ENCODE assay signal across 11 mouse cellular contexts in genomic region chr9:124100357-124100756, GRCm38 (mm10). TPM values are rescaled to one million over a fixed set of nuclear protein-coding genes. Genes with fewer than 3 reads are reported as not detected.
"Had no signal": no experiment of that assay in that cellular context is flagged by ENCODE, and none has a peak within 500 bp of the region (broad histone marks: within the 10 kb centered on the region; RNA-seq: fewer than 3 reads in every experiment).

No protein-coding gene starts in this region.

- ATAC-seq: midbrain, embryonic 13.5 days had no signal

- H3K4me3 ChIP-seq: layer of hippocampus, adult 2 months; limb, embryonic 13.5 days; midbrain, embryonic 13.5 days; myocyte; neural tube, embryonic 12.5 days had no signal

- H3K4me1 ChIP-seq: limb, embryonic 13.5 days; midbrain, embryonic 13.5 days; neural tube, embryonic 12.5 days had no signal

- H3K9me3 ChIP-seq: limb, embryonic 13.5 days; midbrain, embryonic 13.5 days; neural tube, embryonic 12.5 days had no signal

- DNase-seq: kidney, adult 9 months; kidney, postnatal 36 days; left cerebral cortex, postnatal 4 days; lung, adult 18-20 months; lung, postnatal 36 days; thymus, postnatal 4 days had no signal

- H3K36me3 ChIP-seq: limb, embryonic 13.5 days; midbrain, embryonic 13.5 days; neural tube, embryonic 12.5 days had no signal

- H3K27me3 ChIP-seq: limb, embryonic 13.5 days; midbrain, embryonic 13.5 days; neural tube, embryonic 12.5 days had no signal

RNA-seq across cellular contexts. Expression of gene Ccr2, which starts 1.4 kb away (rescaled TPM):
- polyA plus RNA-seq: myocyte had no signal

RNA-seq across cellular contexts. Expression of gene Ccr5, which starts 21.0 kb away (rescaled TPM):
- polyA plus RNA-seq: myocyte had no signal
